Mouse (Mus musculus) liver, embryonic 16.5 days (tissue): ENCODE results near the gene Rad51c. TPM values are rescaled to one million over a fixed set of nuclear protein-coding genes. Genes with fewer than 3 reads are reported as not detected.
"Not testable (repeated sequence)": the region's sequence is repeated elsewhere in the genome, so short reads cannot be mapped to it uniquely, and the experiment has no call there.

ENCODE experiments used
- ATAC-seq: fragments of 200-750 bp; cut with Nextera tagmentation; 2 replicates; pipeline ENCODE4 v1.8.0; 2017; ENCODE audit warnings: low read depth, mild to moderate bottlenecking, moderate number of reproducible peaks, moderate library complexity
- H3K27ac ChIP-seq: fragments of 300-500 bp; sonication (generic); 2 replicates; pipeline ENCODE4 v1.5.1; 2014; ENCODE audit warnings: mild to moderate bottlenecking, low read length
- H3K27me3 ChIP-seq: fragments of 300-500 bp; sonication (generic); 2 replicates; pipeline ENCODE4 v1.6.1; 2014; ENCODE audit warnings: low read depth, low read length, mixed read lengths; ENCODE audit not compliant: control insufficient read depth, insufficient read depth
- H3K36me3 ChIP-seq: fragments of 300-500 bp; sonication (generic); 2 replicates; pipeline ENCODE4 v1.6.1; 2014; ENCODE audit warnings: mild to moderate bottlenecking; ENCODE audit not compliant: control insufficient read depth, insufficient read depth
- H3K4me1 ChIP-seq: fragments of 300-500 bp; sonication (generic); 2 replicates; pipeline ENCODE4 v1.6.1; 2014; ENCODE audit warnings: low read depth, low read length, mixed read lengths; ENCODE audit not compliant: control insufficient read depth
- H3K4me2 ChIP-seq: fragments of 300-500 bp; sonication (generic); 2 replicates; pipeline ENCODE4 v1.6.1; 2014; ENCODE audit warnings: low read depth, low read length, mixed read lengths
- H3K4me3 ChIP-seq: fragments of 300-500 bp; sonication (generic); 2 replicates; pipeline ENCODE4 v1.5.1; 2014; ENCODE audit warnings: low read depth, mild to moderate bottlenecking, low read length
- H3K9ac ChIP-seq: fragments of 300-500 bp; sonication (generic); 2 replicates; pipeline ENCODE4 v1.6.1; 2014; ENCODE audit warnings: low read depth, low read length
- H3K9me3 ChIP-seq: fragments of 300-500 bp; sonication (generic); replicated peaks from 2 replicates; pipeline ENCODE4 v1.6.1; 2016; ENCODE audit warnings: low read length; ENCODE audit not compliant: control insufficient read depth
- WGBS: fragments of 180-500 bp; shearing (Covaris S2); extraction: QIAGEN DNeasy Blood & Tissue Kit; methylation state at CpG from one replicate; pipeline ENCODE4 v1.1.7; 2014; ENCODE audit not compliant: insufficient replicate concordance; 5-methylcytosine and 5-hydroxymethylcytosine counted together
- polyA plus RNA-seq: library from polyadenylated mRNA; unstranded; fragments of >200 nt; fragmentation: Nextera tagmentation; extraction: Ambion mirVana; gene quantifications from 2 replicates; pipeline ENCODE4 v1.2.1, GENCODE M21; 2015

The Rad51c gene
- polyA plus RNA-seq, 1 experiment from 2014 or later: 3.9 TPM

GRCm38 (mm10) chr11:87436326-87437232, 31.8 kb upstream of the Rad51c start:
- no peak overlapping the region for H3K27ac ChIP-seq
- peaks cover 3% of the 10 kb centered on the region; the same call in 1 of the 2 replicates for H3K4me1 ChIP-seq
- H3K9me3 ChIP-seq: no peaks in the 10 kb centered on the region
- ATAC-seq: no peak
- no peaks in the 10 kb centered on the region for H3K27me3 ChIP-seq
- H3K4me3 ChIP-seq: no peak overlapping the region
- no peak overlapping the region for H3K9ac ChIP-seq
- H3K4me2 ChIP-seq: no peak overlapping the region
- H3K36me3 ChIP-seq: no peaks in the 10 kb centered on the region
- WGBS: 51% methylated on average over 5 of the region's 5 CpGs

GRCm38 (mm10) chr11:87435107-87435506, 30.4 kb upstream of the Rad51c start:
- H3K4me2 ChIP-seq, H3K27ac ChIP-seq, H3K36me3 ChIP-seq, H3K27me3 ChIP-seq, H3K9ac ChIP-seq, ATAC-seq, H3K4me1 ChIP-seq, H3K4me3 ChIP-seq, H3K9me3 ChIP-seq: not testable (repeated sequence)
- WGBS: 74% methylated on average over 2 of the region's 2 CpGs

GRCm38 (mm10) chr11:87432933-87433669, 28.3 kb upstream of the Rad51c start:
- 39% methylated on average over 6 of the region's 6 CpGs for WGBS
- Histone ChIP-seq H3K9me3 (no peaks in the 10 kb centered on the region), H3K9ac (no peak overlapping the region), H3K4me1 (peaks cover 7% of the 10 kb centered on the region; the same call in 1 of the 2 replicates), H3K4me2 (no peak overlapping the region), H3K4me3 (no peak overlapping the region), H3K36me3 (no peaks in the 10 kb centered on the region), H3K27me3 (no peaks in the 10 kb centered on the region), H3K27ac (no peak overlapping the region)
- peak; percentile 43; the same call in 1 of the 2 replicates for ATAC-seq

- H3K4me3 ChIP-seq: no peak overlapping the region
- no peak for ATAC-seq
- H3K9me3 ChIP-seq: no peaks in the 10 kb centered on the region
- H3K4me2 ChIP-seq: no peak overlapping the region
- no peak overlapping the region for H3K9ac ChIP-seq
- H3K36me3 ChIP-seq: no peaks in the 10 kb centered on the region
- no peaks in the 10 kb centered on the region for H3K27me3 ChIP-seq
- H3K4me1 ChIP-seq: peaks cover 13% of the 10 kb centered on the region; the same call in 1 of the 2 replicates
- WGBS: 63% methylated on average over 1 of the region's 1 CpGs
- H3K27ac ChIP-seq: no peak overlapping the region
These were observed 27.7 kb upstream of the Rad51c start for GRCm38 (mm10) chr11:87432447-87432846.

- peaks cover 14% of the 10 kb centered on the region; the same call in 1 of the 2 replicates for H3K4me1 ChIP-seq
These were observed 27.1 kb upstream of the Rad51c start for GRCm38 (mm10) chr11:87431813-87432212.

GRCm38 (mm10) chr11:87430374-87430773, 25.6 kb upstream of the Rad51c start:
- WGBS: 54% methylated on average over 2 of the region's 2 CpGs
- no peak overlapping the region for H3K27ac ChIP-seq
- no peak overlapping the region for H3K4me2 ChIP-seq
- H3K9ac ChIP-seq: no peak overlapping the region
- no peaks in the 10 kb centered on the region for H3K27me3 ChIP-seq
- H3K36me3 ChIP-seq: no peaks in the 10 kb centered on the region
- no peak overlapping the region for H3K4me3 ChIP-seq
- H3K9me3 ChIP-seq: no peaks in the 10 kb centered on the region
- H3K4me1 ChIP-seq: peaks cover 21% of the 10 kb centered on the region
- ATAC-seq: no peak

More at GRCm38 (mm10) chr11:87431813-87432212, 27.1 kb upstream of the Rad51c start:
- not testable (repeated sequence) for H3K4me2 ChIP-seq, H3K9me3 ChIP-seq, H3K27ac ChIP-seq, H3K36me3 ChIP-seq, H3K27me3 ChIP-seq, ATAC-seq, H3K9ac ChIP-seq, H3K4me3 ChIP-seq
- WGBS: 82% methylated on average over 8 of the region's 8 CpGs

- Histone ChIP-seq H3K9me3 (no peaks in the 10 kb centered on the region), H3K4me3 (no peak overlapping the region), H3K27me3 (no peaks in the 10 kb centered on the region), H3K4me1 (peaks cover 21% of the 10 kb centered on the region), H3K36me3 (no peaks in the 10 kb centered on the region), H3K4me2 (no peak overlapping the region), H3K27ac (no peak overlapping the region), H3K9ac (no peak overlapping the region)
- no peak for ATAC-seq
- 71% methylated on average over 4 of the region's 4 CpGs for WGBS
These were observed 24.6 kb upstream of the Rad51c start for GRCm38 (mm10) chr11:87429363-87429762.

GRCm38 (mm10) chr11:87428051-87428673, 23.4 kb upstream of the Rad51c start:
- Histone ChIP-seq H3K27me3 (no peaks in the 10 kb centered on the region), H3K4me1 (peaks cover 22% of the 10 kb centered on the region), H3K9ac (no peak overlapping the region), H3K4me3 (no peak overlapping the region), H3K9me3 (no peaks in the 10 kb centered on the region), H3K36me3 (no peaks in the 10 kb centered on the region), H3K4me2 (no peak overlapping the region), H3K27ac (no peak overlapping the region)
- no peak for ATAC-seq
- 60% methylated on average over 2 of the region's 2 CpGs for WGBS
